Mouse (Mus musculus) heart, embryonic 14.5 days (tissue): ENCODE measurements around the gene Mgll. TPM values are rescaled to one million over a fixed set of nuclear protein-coding genes. Genes with fewer than 3 reads are reported as not detected.

ENCODE experiments used
- ATAC-seq: fragments of 200-750 bp; cut with Nextera tagmentation; 2 replicates; pipeline ENCODE4 v1.8.0; 2017; ENCODE audit warnings: low read depth, moderate TSS enrichment; ENCODE audit not compliant: insufficient number of reproducible peaks, insufficient read depth, low FRiP score
- H3K27ac ChIP-seq, 2 experiments: fragments of 200-500 bp in 1 of 2; fragments of 300-500 bp in 1 of 2; sonication (generic) in 1 of 2; replicated peaks in 1 of 2; 2 replicates each; pipeline ENCODE4 v1.5.1; 2012 to 2014; ENCODE audit warnings: low read depth in 2 of 2, low read length in 2 of 2, control low read depth in 1 of 2, mild to moderate bottlenecking in 1 of 2, mixed read lengths in 1 of 2; ENCODE audit not compliant: control insufficient read depth in 1 of 2, insufficient read depth in 1 of 2
- H3K27me3 ChIP-seq: fragments of 300-500 bp; sonication (generic); 2 replicates; pipeline ENCODE4 v1.6.1; 2014; ENCODE audit warnings: mild to moderate bottlenecking, low read length, control low read depth; ENCODE audit not compliant: control insufficient read depth, insufficient read depth
- H3K36me3 ChIP-seq: fragments of 300-500 bp; sonication (generic); 2 replicates; pipeline ENCODE4 v1.6.1; 2014; ENCODE audit warnings: mild to moderate bottlenecking, control low read depth, low read length, mixed read lengths; ENCODE audit not compliant: control insufficient read depth, insufficient read depth
- H3K4me1 ChIP-seq, 2 experiments: fragments of 200-500 bp in 1 of 2; fragments of 300-500 bp in 1 of 2; sonication (generic) in 1 of 2; 2 replicates each; pipeline ENCODE4 v1.6.1; 2012 to 2014; ENCODE audit warnings: low read length in 2 of 2, control low read depth in 1 of 2, mixed read lengths in 1 of 2; ENCODE audit not compliant: control insufficient read depth in 2 of 2, insufficient read depth in 2 of 2
- H3K4me2 ChIP-seq: fragments of 300-500 bp; sonication (generic); 2 replicates; pipeline ENCODE4 v1.6.1; 2014; ENCODE audit warnings: mild to moderate bottlenecking, low read length
- H3K4me3 ChIP-seq, 2 experiments: fragments of 200-500 bp in 1 of 2; fragments of 300-500 bp in 1 of 2; sonication (generic) in 1 of 2; 2 replicates each; pipeline ENCODE4 v1.5.1; 2012 to 2014; ENCODE audit warnings: low read length in 2 of 2, mild to moderate bottlenecking in 2 of 2, control low read depth in 1 of 2, low read depth in 1 of 2, moderate library complexity in 1 of 2; ENCODE audit not compliant: control insufficient read depth in 1 of 2, insufficient read depth in 1 of 2
- H3K9ac ChIP-seq: fragments of 300-500 bp; sonication (generic); 2 replicates; pipeline ENCODE4 v1.6.1; 2014; ENCODE audit warnings: mild to moderate bottlenecking, low read length
- H3K9me3 ChIP-seq: fragments of 300-500 bp; sonication (generic); 2 replicates; pipeline ENCODE4 v1.6.1; 2016; ENCODE audit warnings: low read length, control low read depth; ENCODE audit not compliant: control insufficient read depth
- WGBS: fragments of 180-500 bp; shearing (Covaris S2); extraction: QIAGEN DNeasy Blood & Tissue Kit; methylation state at CpG from one replicate; pipeline ENCODE4 v1.1.7; 2014; 5-methylcytosine and 5-hydroxymethylcytosine counted together
- polyA plus RNA-seq: library from polyadenylated mRNA; unstranded; fragments of >200 nt; fragmentation: Nextera tagmentation; extraction: Ambion mirVana; gene quantifications from 2 replicates; pipeline ENCODE4 v1.2.1, GENCODE M21; 2014

Gene Mgll
- polyA plus RNA-seq, 1 experiment from 2014 or later = 28.7 TPM

DNA sequence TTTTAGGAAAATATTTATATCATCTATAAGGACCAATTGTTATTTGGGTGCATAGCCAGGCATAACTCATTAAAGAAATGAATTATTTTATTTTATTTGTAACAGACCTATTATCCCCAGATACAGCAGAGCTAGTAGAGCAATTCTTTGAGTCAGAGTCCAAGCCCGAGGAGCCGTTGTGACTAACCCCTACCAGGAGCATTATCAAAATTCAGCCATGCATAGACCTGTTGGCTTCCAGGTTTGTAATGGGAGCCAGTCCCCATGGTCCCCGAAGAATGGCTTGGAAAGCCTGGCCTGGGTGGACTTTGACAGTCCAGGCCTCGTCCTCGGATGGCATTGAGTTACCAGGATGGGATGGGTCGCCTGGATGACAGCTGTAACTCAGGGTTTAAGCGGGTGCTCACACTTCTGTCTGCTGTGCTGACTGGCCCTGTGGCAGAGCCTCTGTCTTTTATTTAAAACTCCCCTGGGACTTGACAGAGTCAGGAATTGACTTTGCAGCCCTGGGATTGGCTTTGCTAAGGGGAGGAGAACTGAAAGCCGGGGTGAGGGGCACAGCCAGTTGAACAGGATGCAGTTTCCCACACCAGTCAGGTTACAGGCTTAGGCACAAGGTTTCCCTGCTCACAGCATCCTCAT, 54.0 kb downstream of the Mgll start:
- H3K4me1 ChIP-seq = peaks cover 11 to 22% of the 10 kb centered on the region in 2 experiments
- no peaks in the 10 kb centered on the region for H3K36me3 ChIP-seq
- no peak overlapping the region for H3K27ac ChIP-seq
- no peak overlapping the region for H3K4me3 ChIP-seq
- no peaks in the 10 kb centered on the region for H3K9me3 ChIP-seq
- no peak for ATAC-seq
- no peak overlapping the region for H3K4me2 ChIP-seq
- H3K27me3 ChIP-seq = no peaks in the 10 kb centered on the region
- no peak overlapping the region for H3K9ac ChIP-seq
- 69% methylated on average over 8 of the region's 8 CpGs for WGBS

- Histone ChIP-seq H3K36me3 (no peaks in the 10 kb centered on the region), H3K4me3 (no peak overlapping the region), H3K9ac (no peak overlapping the region), H3K4me2 (no peak overlapping the region), H3K27me3 (no peaks in the 10 kb centered on the region), H3K4me1 (peaks cover 19 to 30% of the 10 kb centered on the region in 2 experiments), H3K27ac (no peak overlapping the region), H3K9me3 (no peaks in the 10 kb centered on the region)
- 85% methylated on average over 5 of the region's 5 CpGs for WGBS
- ATAC-seq = no peak
These were observed 55.5 kb downstream of the Mgll start for GRCm38 (mm10) chr6:88779755-88780154.

GRCm38 (mm10) chr6:88781919-88782318, 57.7 kb downstream of the Mgll start:
- Histone ChIP-seq H3K4me1 (peaks cover 34 to 41% of the 10 kb centered on the region in 2 experiments), H3K36me3 (no peaks in the 10 kb centered on the region), H3K4me2 (no peak overlapping the region), H3K9me3 (no peaks in the 10 kb centered on the region), H3K27ac (no peak overlapping the region), H3K9ac (no peak overlapping the region), H3K27me3 (no peaks in the 10 kb centered on the region), H3K4me3 (no peak overlapping the region)
- WGBS = 77% methylated on average over 4 of the region's 4 CpGs
- ATAC-seq = no peak

- Histone ChIP-seq H3K9me3 (no peaks in the 10 kb centered on the region), H3K27ac (peak overlapping the region in 1 of 2 experiments; percentile 31; a peak in 1 of 4 replicates), H3K4me1 (peaks cover 38 to 42% of the 10 kb centered on the region in 2 experiments), H3K4me2 (no peak overlapping the region), H3K36me3 (no peaks in the 10 kb centered on the region), H3K27me3 (no peaks in the 10 kb centered on the region), H3K9ac (no peak overlapping the region), H3K4me3 (no peak overlapping the region)
- WGBS = 16% methylated on average over 4 of the region's 4 CpGs
- ATAC-seq = 0 out of 2 replicates have a peak, but pooled peaks have one; percentile 17
These were observed 58.8 kb downstream of the Mgll start for GRCm38 (mm10) chr6:88782981-88783397.

DNA sequence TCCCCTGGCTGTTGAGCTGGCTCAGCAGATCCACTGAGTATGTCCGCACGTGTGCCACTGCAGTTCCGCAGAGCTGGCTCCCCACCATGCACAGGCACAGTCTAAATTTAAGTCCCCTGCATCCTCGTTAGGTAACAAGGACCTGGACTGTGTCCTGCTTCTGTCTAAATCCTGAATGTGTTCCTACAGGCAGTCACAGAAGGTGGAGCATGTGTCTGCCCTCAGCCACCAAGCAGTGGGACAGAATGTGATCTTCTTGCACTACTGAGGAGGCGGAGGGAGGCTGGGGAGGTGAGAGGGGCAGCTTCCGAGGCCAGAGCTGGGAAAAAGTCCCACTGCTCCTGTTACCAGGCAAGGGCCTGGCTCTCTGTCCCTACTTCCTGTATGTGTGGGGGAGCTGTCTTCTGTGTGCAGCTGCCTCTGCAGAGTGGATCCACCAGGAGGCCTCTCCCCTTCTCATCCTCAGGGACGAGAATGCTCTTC, 60.5 kb downstream of the Mgll start:
- peak overlapping the region; percentile 61 for H3K9ac ChIP-seq
- 24% methylated on average over 7 of the region's 7 CpGs for WGBS
- no peak overlapping the region for H3K4me3 ChIP-seq
- H3K9me3 ChIP-seq = no peaks in the 10 kb centered on the region
- H3K4me1 ChIP-seq = peaks cover 38 to 42% of the 10 kb centered on the region in 2 experiments
- H3K27ac ChIP-seq = peak overlapping the region; percentile 89 to 94
- peak; percentile 47 for ATAC-seq
- H3K4me2 ChIP-seq = 0 out of 2 replicates have a peak overlapping the region, but pooled peaks have one; percentile 5
- H3K27me3 ChIP-seq = no peaks in the 10 kb centered on the region
- H3K36me3 ChIP-seq = no peaks in the 10 kb centered on the region

GRCm38 (mm10) chr6:88785331-88785730, 61.1 kb downstream of the Mgll start:
- ATAC-seq = peak; percentile 51
- Histone ChIP-seq H3K27me3 (no peaks in the 10 kb centered on the region), H3K9me3 (no peaks in the 10 kb centered on the region), H3K4me3 (no peak overlapping the region), H3K4me1 (peaks cover 38 to 42% of the 10 kb centered on the region in 2 experiments), H3K9ac (peak overlapping the region; percentile 61), H3K36me3 (no peaks in the 10 kb centered on the region), H3K4me2 (0 out of 2 replicates have a peak overlapping the region, but pooled peaks have one; percentile 5), H3K27ac (peak overlapping the region; percentile 89 to 94)
- 20% methylated on average over 5 of the region's 5 CpGs for WGBS

DNA sequence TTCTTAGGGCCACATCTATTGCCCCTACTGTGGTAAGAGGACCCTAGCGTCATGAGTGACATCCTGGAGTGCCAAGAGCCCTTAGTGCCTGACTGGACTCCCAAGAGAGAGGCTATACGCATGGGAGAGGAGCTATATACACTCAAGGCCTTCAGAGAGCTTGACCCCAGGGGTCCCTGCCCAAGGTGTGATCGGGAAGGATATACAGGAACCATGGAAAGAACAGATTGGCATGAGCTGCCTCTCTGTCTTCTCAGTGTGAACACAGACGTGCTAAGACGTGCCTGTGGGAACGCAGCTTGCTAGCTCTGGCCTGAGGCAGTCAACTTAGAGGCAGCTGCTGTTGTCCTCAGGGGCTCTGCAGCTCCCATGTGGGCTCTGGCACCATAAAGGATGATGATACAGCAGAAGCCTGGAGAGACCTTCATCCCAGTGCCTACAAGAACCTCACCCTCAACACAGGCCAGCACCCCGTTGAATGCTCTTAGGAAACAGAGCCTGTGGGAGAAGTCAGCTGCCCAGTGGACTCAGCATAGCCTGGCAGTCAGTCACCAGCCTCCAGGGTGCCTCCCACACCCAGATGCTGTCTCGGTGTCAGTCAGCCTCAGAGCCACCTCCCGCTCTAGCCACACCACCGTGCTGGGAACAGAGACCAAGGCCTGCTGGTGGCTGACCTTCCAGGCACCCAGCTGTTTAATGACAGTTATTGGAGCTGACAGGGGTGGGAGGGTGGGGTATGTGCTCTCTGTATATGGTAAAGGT, 61.8 kb downstream of the Mgll start:
- ATAC-seq = no peak
- 81% methylated on average over 10 of the region's 10 CpGs for WGBS
- peaks cover 38 to 42% of the 10 kb centered on the region in 2 experiments for H3K4me1 ChIP-seq

More for the DNA sequence above, 61.8 kb downstream of the Mgll start:
- Histone ChIP-seq H3K4me3 (no peak overlapping the region), H3K27ac (peak overlapping the region in 1 of 2 experiments; percentile 94; a peak in 2 of 4 replicates), H3K27me3 (no peaks in the 10 kb centered on the region), H3K4me2 (no peak overlapping the region), H3K9me3 (no peaks in the 10 kb centered on the region), H3K36me3 (no peaks in the 10 kb centered on the region), H3K9ac (no peak overlapping the region)
